1 mouse cellular context compared by ENCODE assay signal in the genomic region with DNA sequence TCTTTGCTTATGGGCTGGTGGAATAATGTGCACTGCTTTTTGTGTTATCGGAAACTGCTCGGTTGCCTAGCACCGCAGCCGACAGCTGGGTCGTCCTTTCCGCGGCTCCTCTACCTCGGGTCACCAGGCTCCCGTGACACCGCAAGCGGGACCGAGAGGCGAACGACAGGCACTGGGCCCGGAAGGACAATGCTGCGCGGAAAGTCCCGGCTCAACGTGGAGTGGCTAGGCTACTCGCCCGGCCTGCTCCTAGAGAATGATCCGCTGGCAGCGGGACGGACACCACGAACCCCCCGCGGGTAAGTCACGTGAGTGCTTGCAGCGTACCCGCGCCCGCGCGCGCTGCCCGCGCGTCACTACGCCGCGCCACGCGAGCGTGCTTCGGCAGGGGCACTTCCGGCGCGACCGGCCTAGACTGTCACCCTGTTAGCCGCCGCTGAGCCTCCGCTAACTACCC.
TF ChIP-seq lines count a peak whose summit lies in the region.

No protein-coding gene starts in this region.

TF ChIP-seq in CH12.LX, 34 proteins besides CTCF, POLR2A, EP300 and RAD21 (continued from another document):
- peak; percentile 60 for TF ChIP-seq USF2 (conservative IDR thresholded peaks at IDR 0.05; ENCODE audit: low read depth, low read length)
- no peak for TF ChIP-seq CHD2 (IDR thresholded peaks at IDR 0.05; ENCODE audit: low read length)
- no peak for TF ChIP-seq RCOR1 (conservative IDR thresholded peaks at IDR 0.05; ENCODE audit: low read depth, low read length)
- TF ChIP-seq NELFE (IDR thresholded peaks at IDR 0.05; ENCODE audit: low read depth, low read length) = peak; percentile 66
- TF ChIP-seq HCFC1 (IDR thresholded peaks at IDR 0.05; ENCODE audit: low read depth, low read length) = peak; percentile 80
- no peak for TF ChIP-seq ZMIZ1 (IDR thresholded peaks at IDR 0.05; ENCODE audit: low read depth, low read length)
- peak; percentile 59; the same call in 1 of the 2 replicates for TF ChIP-seq NRF1 (IDR thresholded peaks at IDR 0.05; ENCODE audit: low read depth, low read length)
- TF ChIP-seq JUN (IDR thresholded peaks at IDR 0.05; ENCODE audit: insufficient read depth, low read depth, low read length) = no peak
- no peak; the same call in 1 of the 2 replicates for TF ChIP-seq MAX (IDR thresholded peaks at IDR 0.05; ENCODE audit: low read length)
- TF ChIP-seq TBP (conservative IDR thresholded peaks at IDR 0.05; ENCODE audit: low read depth, low read length) = 0 out of 2 replicates have a peak, but pooled peaks have one; percentile 18
- no peak for TF ChIP-seq ZNF384 (IDR thresholded peaks at IDR 0.05; ENCODE audit: low read depth, low read length)
- TF ChIP-seq CHD1 (IDR thresholded peaks at IDR 0.05; ENCODE audit: low read depth, low read length) = no peak
- TF ChIP-seq JUND (conservative IDR thresholded peaks at IDR 0.05; ENCODE audit: low read depth, low read length) = no peak
- no peak for TF ChIP-seq ZKSCAN1 (IDR thresholded peaks at IDR 0.05; ENCODE audit: borderline replicate concordance, low read depth, low read length)
- TF ChIP-seq SMC3 (IDR thresholded peaks at IDR 0.05; ENCODE audit: low read depth, low read length) = no peak
- no peak for TF ChIP-seq ZC3H11A (IDR thresholded peaks at IDR 0.05; ENCODE audit: low read depth, low read length)
- TF ChIP-seq USF1 (IDR thresholded peaks at IDR 0.05; ENCODE audit: low read depth, low read length) = peak; percentile 81
- no peak for TF ChIP-seq UBTF (IDR thresholded peaks at IDR 0.05; ENCODE audit: low read depth, low read length)
- no peak for TF ChIP-seq MAZ (IDR thresholded peaks at IDR 0.05; ENCODE audit: low read depth, low read length)
- TF ChIP-seq BHLHE40 (IDR thresholded peaks at IDR 0.05; ENCODE audit: low read depth, low read length) = peak; percentile 96
- no peak for TF ChIP-seq MEF2A (IDR thresholded peaks at IDR 0.05; ENCODE audit: borderline replicate concordance, low read depth, low read length)
- TF ChIP-seq SIN3A (IDR thresholded peaks at IDR 0.05; ENCODE audit: low read length) = peak; percentile 80
- no peak for TF ChIP-seq IRF4 (IDR thresholded peaks at IDR 0.05; ENCODE audit: low read depth, low read length)
- TF ChIP-seq GABPA (IDR thresholded peaks at IDR 0.05; ENCODE audit: insufficient replicate concordance, low read depth, low read length) = no peak; the same call in 1 of the 2 replicates
- no peak for TF ChIP-seq MAFK (IDR thresholded peaks at IDR 0.05; ENCODE audit: insufficient replicate concordance, low read length)
- no peak for TF ChIP-seq MYC (IDR thresholded peaks at IDR 0.05; ENCODE audit: low read depth, low read length)
- TF ChIP-seq E2F4 (IDR thresholded peaks at IDR 0.05; ENCODE audit: insufficient replicate concordance, low read depth, low read length) = no peak
